Mouse (Mus musculus) G1E (cell line): Measurements from ENCODE around the gene Ppef2. TPM values are rescaled to one million over a fixed set of nuclear protein-coding genes. Genes with fewer than 3 reads are reported as not detected.
A peak's percentile ranks its signal among the peaks of the same experiment; 100 is the strongest.

ENCODE experiments used
- ATAC-seq: 2 replicates; pipeline ENCODE4 v1.8.0; 2016; ENCODE audit warnings: mild to moderate bottlenecking; ENCODE audit not compliant: insufficient number of reproducible peaks, poor library complexity, low FRiP score, severe bottlenecking; ENCODE audit errors: extremely low read depth
- DNase-seq: peaks from one replicate; pipeline ENCODE4 v3.0.0; 2012; ENCODE audit warnings: low spot score
- H3K27me3 ChIP-seq: 2 replicates; pipeline ENCODE4 v1.6.1; 2012; ENCODE audit warnings: mild to moderate bottlenecking, low read length, inconsistent platforms; ENCODE audit not compliant: insufficient read depth
- H3K36me3 ChIP-seq: replicated peaks from 2 replicates; pipeline ENCODE3; 2012; ENCODE audit warnings: mild to moderate bottlenecking, inconsistent platforms
- H3K4me1 ChIP-seq: 2 replicates; pipeline ENCODE4 v1.6.1; 2012; ENCODE audit warnings: low read depth, low read length, inconsistent platforms, mixed read lengths; ENCODE audit not compliant: insufficient read depth
- H3K4me3 ChIP-seq: 2 replicates; pipeline ENCODE4 v1.5.1; 2012; ENCODE audit warnings: low read depth, mild to moderate bottlenecking, inconsistent platforms, low read length, moderate library complexity, mixed read lengths
- H3K9me3 ChIP-seq: replicated peaks from 2 replicates; pipeline ENCODE4 v1.6.1; 2012; ENCODE audit warnings: inconsistent platforms
- CTCF ChIP-seq: IDR thresholded peaks from 2 replicates; pipeline ENCODE4 v1.5.1; 2012; ENCODE audit warnings: low read depth, low read length, inconsistent platforms, mixed read lengths
- GATA1 ChIP-seq: IDR thresholded peaks from 2 replicates; pipeline ENCODE4 v1.6.1; 2012; ENCODE audit warnings: borderline replicate concordance, low read length, inconsistent platforms, mixed read lengths
- GATA2 ChIP-seq: IDR thresholded peaks from 2 replicates; pipeline ENCODE4 v1.6.1; 2012; ENCODE audit warnings: low read depth, low read length, inconsistent platforms, borderline replicate concordance
- POLR2AphosphoS5 ChIP-seq: IDR thresholded peaks from 2 replicates; pipeline ENCODE4 v1.6.1; 2012; ENCODE audit warnings: low read depth, low read length, inconsistent platforms; ENCODE audit not compliant: insufficient replicate concordance
- TAL1 ChIP-seq: conservative IDR thresholded peaks from 2 replicates; pipeline ENCODE4 v1.6.1; 2012; ENCODE audit warnings: low read depth, low read length, inconsistent platforms, mixed read lengths
- polyA plus RNA-seq: library from polyadenylated mRNA; stranded (reverse); fragments of >175 nt; gene quantifications from 2 replicates; pipeline ENCODE4 v1.2.3, GENCODE M21; 2012
- total RNA-seq, 2 experiments: library from RNA; stranded (forward) in 1 of 2; stranded (reverse) in 1 of 2; fragments of 200-1000 nt in 1 of 2; fragments of >200 nt in 1 of 2; fragmentation: Nextera tagmentation in 1 of 2; gene quantifications; 2 replicates each; pipeline ENCODE4 v1.2.3; 2014 to 2017

Ppef2 gene
- total and polyA plus RNA-seq, 3 experiments: 0.05 TPM; not detected in 2

DNA sequence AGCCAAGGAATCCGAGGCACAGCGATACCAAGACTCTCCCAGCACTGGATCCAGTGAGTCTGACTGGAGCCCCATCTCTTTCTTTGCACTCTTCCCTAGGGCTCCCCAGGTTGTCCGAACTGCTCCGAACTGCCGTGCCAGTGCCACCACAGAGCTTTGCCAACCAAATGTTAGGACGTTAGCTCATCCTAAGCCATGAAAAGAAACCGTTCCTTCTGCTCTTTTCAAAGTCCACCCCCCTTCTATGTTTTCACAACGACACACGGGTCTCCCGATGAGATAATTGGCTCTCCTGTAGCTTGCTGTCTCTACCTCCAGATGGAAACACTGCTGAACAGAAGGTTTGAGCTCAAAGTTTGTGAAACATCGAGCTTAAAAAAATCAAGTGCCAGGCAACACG lies 15.3 kb downstream of the Ppef2 start:
- H3K4me1 ChIP-seq: peaks cover 16% of the 10 kb centered on the region
- H3K27me3 ChIP-seq: peaks cover 6% of the 10 kb centered on the region; the same call in 1 of the 2 replicates
- H3K9me3 ChIP-seq: no peaks in the 10 kb centered on the region
- TF ChIP-seq GATA2 (no peak), GATA1 (no peak), TAL1 (no peak), POLR2AphosphoS5 (no peak), CTCF (no peak)
- ATAC-seq (no peak), DNase-seq (no peak)
- no peak overlapping the region for H3K4me3 ChIP-seq
- no peaks in the 10 kb centered on the region for H3K36me3 ChIP-seq

DNA sequence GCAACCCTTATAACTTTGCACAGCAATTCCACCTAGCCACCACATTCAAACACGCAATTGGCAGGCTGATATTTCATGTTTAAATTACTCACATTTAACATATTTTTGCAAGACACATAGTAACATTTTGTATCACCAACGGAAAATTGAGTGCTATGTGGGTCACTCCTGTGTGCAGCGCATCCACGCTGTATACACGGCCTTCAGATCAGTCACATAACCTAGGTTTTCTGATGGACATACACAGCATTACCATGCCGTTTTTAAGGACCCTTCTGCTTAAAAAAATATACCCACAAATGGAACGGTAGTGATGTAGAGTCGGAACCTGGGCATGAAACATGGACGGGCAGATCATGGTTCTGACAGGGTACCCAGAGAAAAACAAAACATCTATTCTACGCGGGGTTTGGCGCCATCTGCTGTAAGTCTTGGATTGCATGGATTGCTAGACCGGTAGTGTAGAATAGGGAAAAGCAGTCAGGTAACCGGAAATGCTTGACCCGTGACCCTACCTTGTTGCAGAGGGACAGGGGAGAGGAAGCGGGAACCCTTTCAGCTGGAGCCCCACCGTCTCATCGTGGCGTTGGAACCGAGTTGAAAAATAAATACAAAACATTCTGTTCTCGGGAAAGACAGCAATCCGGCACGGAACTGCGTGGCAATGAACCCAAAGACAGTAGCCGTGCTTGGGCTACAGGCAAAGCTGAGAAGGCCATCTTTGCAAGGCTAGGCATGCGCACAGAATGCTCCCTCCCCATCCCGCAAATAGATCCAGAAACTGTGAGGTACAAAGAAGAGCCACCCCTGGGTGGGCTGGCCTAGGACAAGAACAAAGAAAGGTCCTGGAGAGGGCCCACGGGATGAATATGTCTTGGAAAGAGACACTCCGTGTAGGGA lies 16.5 kb downstream of the Ppef2 start:
- no peak for TF ChIP-seq TAL1
- no peak for TF ChIP-seq POLR2AphosphoS5
- no peak for TF ChIP-seq CTCF
- TF ChIP-seq GATA2: no peak
- TF ChIP-seq GATA1: no peak
- Histone ChIP-seq H3K36me3 (no peaks in the 10 kb centered on the region), H3K9me3 (no peaks in the 10 kb centered on the region), H3K4me1 (peaks cover 9% of the 10 kb centered on the region), H3K4me3 (no peak overlapping the region), H3K27me3 (peaks cover 14% of the 10 kb centered on the region; the same call in 1 of the 2 replicates)
- ATAC-seq: no peak
- peak; percentile 23 for DNase-seq

DNA sequence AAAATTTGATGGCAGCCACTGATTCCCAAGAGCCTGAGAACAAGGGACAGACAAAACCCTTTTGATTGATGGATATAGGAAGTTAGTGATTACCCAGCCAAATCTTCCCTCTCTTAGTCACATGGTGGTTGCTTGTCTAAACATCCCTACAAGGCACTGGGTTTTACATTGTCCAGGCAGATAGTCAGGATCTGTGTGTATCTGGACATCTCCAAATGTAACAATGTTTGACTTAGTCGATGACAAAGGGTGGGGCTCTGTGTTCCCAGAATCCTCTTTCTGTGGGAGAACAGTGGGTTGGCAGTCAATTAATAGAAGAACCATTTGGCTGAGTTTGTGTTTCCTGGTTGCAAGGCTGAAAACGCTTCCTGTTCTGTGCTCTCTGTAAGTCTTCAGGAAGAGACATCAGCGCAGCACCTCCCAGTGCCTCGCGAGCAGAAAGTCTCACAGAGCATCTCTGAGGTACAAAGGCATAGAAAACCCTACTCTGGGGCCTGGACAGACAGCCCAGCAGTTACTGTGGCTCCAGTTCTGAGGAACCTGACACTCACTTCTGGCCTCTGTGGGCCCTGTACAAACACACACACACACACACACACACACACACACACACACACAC lies 21.0 kb downstream of the Ppef2 start:
- Histone ChIP-seq H3K9me3 (no peaks in the 10 kb centered on the region), H3K27me3 (peaks cover 28% of the 10 kb centered on the region), H3K4me3 (no peak overlapping the region), H3K4me1 (peaks cover 15% of the 10 kb centered on the region), H3K36me3 (no peaks in the 10 kb centered on the region)
- ATAC-seq (no peak), DNase-seq (no peak)
- TF ChIP-seq TAL1 (no peak), POLR2AphosphoS5 (no peak), GATA1 (no peak), GATA2 (no peak), CTCF (no peak)

DNA sequence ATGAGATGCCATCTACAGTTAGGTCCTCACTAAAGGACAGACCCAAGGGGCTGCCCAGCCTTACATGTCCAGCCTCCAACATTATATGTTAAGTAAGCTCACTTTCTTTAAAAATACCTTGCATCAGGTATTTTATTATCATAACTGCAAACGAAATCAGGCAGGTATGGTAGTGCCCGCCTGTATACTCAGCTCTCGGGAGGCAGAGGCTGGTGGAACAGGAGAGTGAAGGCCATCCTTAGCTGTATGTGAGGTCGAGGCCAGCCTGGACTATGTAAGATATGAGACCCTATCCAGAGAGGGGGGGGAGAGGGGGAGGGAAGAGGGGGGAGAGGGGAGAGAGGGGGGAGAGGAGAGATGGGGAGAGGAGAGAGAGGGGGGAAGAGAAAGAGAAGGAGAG lies 22.7 kb downstream of the Ppef2 start:
- TF ChIP-seq TAL1 (no peak), POLR2AphosphoS5 (no peak), CTCF (no peak), GATA2 (no peak), GATA1 (no peak)

DNA sequence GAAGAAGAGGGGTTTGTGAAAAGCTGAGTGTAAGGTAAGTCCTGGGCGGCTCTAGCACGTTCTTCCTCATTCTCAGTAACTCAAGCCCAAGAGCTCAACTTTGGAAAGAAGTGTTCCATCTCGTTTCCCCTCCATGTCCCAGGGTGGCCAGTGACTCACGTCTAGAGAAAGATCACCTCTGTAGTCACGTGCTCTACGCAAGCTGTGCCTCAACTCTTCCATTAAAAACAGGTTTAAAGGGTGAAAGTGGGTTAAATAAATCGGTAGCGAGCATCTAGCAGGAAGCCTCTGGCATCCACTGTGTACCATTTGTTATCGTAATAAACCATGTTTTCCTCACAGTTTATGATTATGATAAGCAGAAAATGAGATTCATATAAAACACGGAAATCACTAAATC lies 24.2 kb downstream of the Ppef2 start:
- peaks cover 9% of the 10 kb centered on the region for H3K4me1 ChIP-seq
- no peak overlapping the region for H3K4me3 ChIP-seq
- H3K27me3 ChIP-seq: peaks cover 35% of the 10 kb centered on the region
- DNase-seq: no peak
- ATAC-seq: no peak
- TF ChIP-seq POLR2AphosphoS5: no peak
- no peak for TF ChIP-seq TAL1
- TF ChIP-seq CTCF: no peak
- TF ChIP-seq GATA2: no peak
- no peak for TF ChIP-seq GATA1
- no peaks in the 10 kb centered on the region for H3K36me3 ChIP-seq
- H3K9me3 ChIP-seq: no peaks in the 10 kb centered on the region

More for the DNA sequence above, 22.7 kb downstream of the Ppef2 start:
- H3K9me3 ChIP-seq: no peaks in the 10 kb centered on the region
- H3K27me3 ChIP-seq: peaks cover 30% of the 10 kb centered on the region
- H3K4me3 ChIP-seq: no peak overlapping the region
- no peak for ATAC-seq
- peaks cover 9% of the 10 kb centered on the region for H3K4me1 ChIP-seq
- no peaks in the 10 kb centered on the region for H3K36me3 ChIP-seq
- DNase-seq: no peak

DNA sequence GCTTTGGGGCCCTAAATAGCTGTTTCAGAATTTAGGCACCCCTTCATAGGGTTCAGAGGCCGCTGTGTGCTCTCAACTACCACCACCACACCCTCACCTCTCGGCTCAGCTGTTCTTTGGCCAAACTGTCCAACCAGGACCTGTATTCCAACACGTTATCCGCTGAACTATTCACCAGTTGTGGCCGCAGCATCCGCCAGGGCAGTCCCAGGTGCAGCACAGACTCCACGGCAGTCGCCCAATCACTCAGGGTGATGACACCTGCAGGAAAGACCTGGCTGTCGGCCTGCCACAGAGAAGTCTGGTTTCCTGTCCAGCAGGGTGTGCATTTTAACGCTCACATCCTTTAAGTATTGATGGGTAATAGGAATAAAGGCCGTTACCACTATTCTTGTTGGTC lies 25.8 kb downstream of the Ppef2 start:
- peaks cover 30% of the 10 kb centered on the region for H3K27me3 ChIP-seq
- no peak for TF ChIP-seq GATA2
- TF ChIP-seq TAL1: no peak
- no peak for TF ChIP-seq GATA1
- TF ChIP-seq POLR2AphosphoS5: no peak
- no peak for TF ChIP-seq CTCF
- H3K4me3 ChIP-seq: no peak overlapping the region
- H3K4me1 ChIP-seq: peaks cover 9% of the 10 kb centered on the region
- H3K9me3 ChIP-seq: no peaks in the 10 kb centered on the region
- ATAC-seq (no peak), DNase-seq (no peak)
- H3K36me3 ChIP-seq: no peaks in the 10 kb centered on the region
